Mouse (Mus musculus): ENCODE measurements at regions not wholly inside any gene's neighbourhood (a gene's known extent, or its start where the extent isn't known, plus 50 kb on each side); places are given as distances from the start of the nearest gene placed in this dataset.

DNA sequence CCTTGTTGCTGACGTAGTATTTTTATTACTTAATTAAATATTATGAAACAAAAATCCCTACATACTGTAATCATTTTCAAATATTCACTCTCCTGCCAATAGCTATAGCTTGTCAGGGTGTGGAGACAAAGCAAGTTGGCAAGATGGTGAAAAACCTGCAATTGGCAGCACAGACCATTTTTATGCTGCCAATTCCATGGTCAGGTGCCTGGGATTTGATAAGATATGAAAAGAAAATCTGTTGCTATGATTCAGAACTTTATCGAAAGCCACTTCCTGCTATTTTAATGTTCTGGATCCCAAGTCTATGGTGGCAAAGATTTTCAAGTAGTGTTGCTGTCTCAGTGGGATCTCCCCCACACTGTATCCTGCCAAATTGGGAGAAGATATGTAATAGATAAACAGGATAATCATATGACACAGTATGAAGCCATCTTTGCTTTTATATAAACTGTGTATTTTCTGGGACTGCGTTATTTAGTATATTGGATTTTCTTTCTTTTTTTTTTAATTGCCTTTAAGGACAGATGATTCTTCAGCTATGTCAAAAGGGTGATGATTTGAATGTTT, 165.3 kb upstream of the Lrrc3b start:
- in situ Hi-C loops (cut with MboI; ENCODE audit: low pct_unique_long_range_greater_than_20kb): no loop called here
- no peak for ATAC-seq
- no peaks in the 10 kb centered on the region for H3K27me3 ChIP-seq
- POLR2A ChIA-PET: no interaction called here
- no peak for TF ChIP-seq CTCF (IDR thresholded peaks at IDR 0.05)
- CTCF ChIA-PET: no interaction called here
- no peak for DNase-seq (ENCODE audit: low read depth, low spot score)

DNA sequence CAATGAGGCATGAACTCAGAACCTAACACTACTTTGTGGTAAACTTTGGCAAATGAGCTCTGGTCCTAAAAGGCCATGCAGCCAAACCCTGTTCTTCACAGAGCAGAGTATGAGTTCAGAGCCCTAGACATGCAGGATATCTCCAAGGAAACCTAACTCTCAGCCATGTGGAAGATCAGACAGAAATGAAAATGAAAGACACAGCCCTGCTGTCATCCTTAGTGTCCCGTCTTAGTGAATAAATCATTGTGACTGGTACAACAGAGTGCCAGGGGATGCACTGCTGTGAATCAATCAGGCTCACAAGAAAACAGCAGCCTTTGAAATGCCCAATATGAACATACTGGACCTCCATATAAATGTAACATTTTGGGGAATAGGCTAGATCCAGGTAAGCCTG, 171.4 kb upstream of the Lrrc3b start:
- ATAC-seq (no peak), DNase-seq (ENCODE audit: low read depth, low spot score) (no peak)
- TF ChIP-seq CTCF (IDR thresholded peaks at IDR 0.05): no peak
- in situ Hi-C loops (cut with MboI; ENCODE audit: low pct_unique_long_range_greater_than_20kb): no loop called here
- ChIA-PET CTCF (no interaction called here), POLR2A (no interaction called here)
- H3K27me3 ChIP-seq: no peaks in the 10 kb centered on the region

DNA sequence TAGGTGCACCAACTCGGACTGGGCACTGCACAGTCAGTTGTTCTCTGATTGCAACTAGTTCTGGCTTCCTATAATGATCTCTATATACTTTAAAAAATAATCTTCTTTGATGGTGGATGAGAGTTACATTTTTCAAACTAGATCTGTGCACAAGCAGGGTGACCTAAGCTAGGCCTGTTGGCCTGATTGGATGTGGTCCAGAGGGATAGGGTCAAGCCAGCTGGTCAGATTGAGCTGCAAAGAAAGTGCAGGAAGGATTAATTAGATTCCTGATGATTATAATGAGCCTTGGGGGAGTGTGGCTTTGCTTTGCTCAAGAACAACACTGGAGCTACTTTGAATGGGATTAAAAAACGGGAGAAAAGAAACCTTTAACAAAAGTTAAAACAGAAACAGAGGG, 195.8 kb upstream of the Lrrc3b start:
- in situ Hi-C loops (cut with MboI; ENCODE audit: low pct_unique_long_range_greater_than_20kb): no loop called here
- ATAC-seq: no peak
- H3K27me3 ChIP-seq: no peaks in the 10 kb centered on the region
- POLR2A ChIA-PET: no interaction called here
- CTCF ChIA-PET: no interaction called here
- TF ChIP-seq CTCF (IDR thresholded peaks at IDR 0.05): no peak
- no peak for DNase-seq (ENCODE audit: low read depth, low spot score)

- TF ChIP-seq CTCF (IDR thresholded peaks at IDR 0.05): no peak
- CTCF ChIA-PET: interaction anchor here (1.0 kb wide), 1 partner anchor 12 kb away, joined by 3 read pairs; no protein-coding TSS in a partner anchor
- DNase-seq (ENCODE audit: low read depth, low spot score) (no peak), ATAC-seq (no peak)
- in situ Hi-C loops (cut with MboI; ENCODE audit: low pct_unique_long_range_greater_than_20kb): no loop called here
- H3K27me3 ChIP-seq: no peaks in the 10 kb centered on the region
- POLR2A ChIA-PET: no interaction called here
These were observed 198.9 kb upstream of the Lrrc3b start for GRCm38 (mm10) chr14:15637681-15638080.

DNA sequence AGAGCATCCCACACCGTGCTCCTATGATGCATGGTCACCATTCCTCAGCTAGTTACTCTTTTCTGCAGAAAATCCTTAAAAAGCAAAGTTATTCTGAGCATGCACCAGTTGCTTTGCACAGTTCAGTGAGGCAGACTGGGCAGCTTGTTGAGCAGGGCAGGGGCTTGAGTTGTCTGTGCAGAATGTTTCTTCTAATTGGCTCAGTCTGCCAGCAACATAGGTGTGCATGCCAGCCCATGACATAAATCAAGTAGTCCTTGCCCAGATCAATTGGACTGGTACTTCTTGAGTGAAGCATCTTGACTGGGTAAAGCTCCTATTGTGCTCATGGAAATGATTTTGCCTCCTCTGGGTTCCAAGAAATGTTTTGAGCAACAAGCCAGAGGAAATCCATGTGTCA, 200.1 kb upstream of the Lrrc3b start:
- ATAC-seq (no peak), DNase-seq (ENCODE audit: low read depth, low spot score) (no peak)
- CTCF ChIA-PET: interaction anchor here (0.8 to 1.0 kb wide), 2 partner anchors 11 to 12 kb away, joined by 3 read pairs; no protein-coding TSS in a partner anchor
- H3K27me3 ChIP-seq: no peaks in the 10 kb centered on the region
- in situ Hi-C loops (cut with MboI; ENCODE audit: low pct_unique_long_range_greater_than_20kb): no loop called here
- POLR2A ChIA-PET: no interaction called here
- TF ChIP-seq CTCF (IDR thresholded peaks at IDR 0.05): no peak

- in situ Hi-C loops (cut with MboI; ENCODE audit: low pct_unique_long_range_greater_than_20kb): no loop called here
- DNase-seq (ENCODE audit: low read depth, low spot score) (no peak), ATAC-seq (no peak)
- no peaks in the 10 kb centered on the region for H3K27me3 ChIP-seq
- POLR2A ChIA-PET: no interaction called here
- CTCF ChIA-PET: no interaction called here
- TF ChIP-seq CTCF (IDR thresholded peaks at IDR 0.05): no peak
These were observed 222.1 kb upstream of the Lrrc3b start for GRCm38 (mm10) chr14:15660886-15661285.

GRCm38 (mm10) chr14:15672292-15672691, 233.5 kb upstream of the Lrrc3b start:
- POLR2A ChIA-PET: no interaction called here
- no peak for TF ChIP-seq CTCF (IDR thresholded peaks at IDR 0.05)
- ATAC-seq: no peak
- DNase-seq (ENCODE audit: low read depth, low spot score): no peak
- CTCF ChIA-PET: no interaction called here
- no peaks in the 10 kb centered on the region for H3K27me3 ChIP-seq
- in situ Hi-C loops (cut with MboI; ENCODE audit: low pct_unique_long_range_greater_than_20kb): no loop called here

- no peak for TF ChIP-seq CTCF (IDR thresholded peaks at IDR 0.05)
- in situ Hi-C loops (cut with MboI; ENCODE audit: low pct_unique_long_range_greater_than_20kb): no loop called here
- ATAC-seq (no peak), DNase-seq (ENCODE audit: low read depth, low spot score) (no peak)
- no peaks in the 10 kb centered on the region for H3K27me3 ChIP-seq
- ChIA-PET POLR2A (no interaction called here), CTCF (no interaction called here)
These were observed 238.4 kb upstream of the Lrrc3b start for GRCm38 (mm10) chr14:15677218-15677617.

GRCm38 (mm10) chr14:15679456-15679855, 240.7 kb upstream of the Lrrc3b start:
- ChIA-PET POLR2A (no interaction called here), CTCF (no interaction called here)
- TF ChIP-seq CTCF (IDR thresholded peaks at IDR 0.05): no peak
- ATAC-seq: no peak
- no peak for DNase-seq (ENCODE audit: low read depth, low spot score)
- in situ Hi-C loops (cut with MboI; ENCODE audit: low pct_unique_long_range_greater_than_20kb): no loop called here
- no peaks in the 10 kb centered on the region for H3K27me3 ChIP-seq

DNA sequence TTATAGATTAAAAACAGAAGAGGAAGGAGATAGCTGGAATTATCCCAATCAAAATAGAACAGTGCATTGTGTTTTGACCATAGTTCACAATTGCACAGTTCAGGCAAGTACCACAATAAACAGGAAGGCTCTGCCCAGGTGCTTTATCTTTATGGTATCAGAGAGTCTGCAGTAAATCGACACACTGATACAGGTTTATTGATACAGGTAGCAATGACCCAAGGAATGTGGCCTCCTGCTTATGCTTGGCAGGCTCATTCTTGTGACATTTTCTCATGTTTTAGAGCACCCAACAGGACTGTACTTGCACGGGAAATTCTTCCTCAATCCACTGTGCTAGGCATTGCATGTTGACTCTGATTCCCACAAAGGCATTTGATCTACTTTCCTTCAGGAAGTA, 259.2 kb upstream of the Lrrc3b start:
- H3K27me3 ChIP-seq: no peaks in the 10 kb centered on the region
- in situ Hi-C loops (cut with MboI; ENCODE audit: low pct_unique_long_range_greater_than_20kb): no loop called here
- DNase-seq (ENCODE audit: low read depth, low spot score) (no peak), ATAC-seq (no peak)
- POLR2A ChIA-PET: no interaction called here
- CTCF ChIA-PET: no interaction called here
- TF ChIP-seq CTCF (IDR thresholded peaks at IDR 0.05): no peak

- DNase-seq (ENCODE audit: low read depth, low spot score) (no peak), ATAC-seq (no peak)
- in situ Hi-C loops (cut with MboI; ENCODE audit: low pct_unique_long_range_greater_than_20kb): no loop called here
- H3K27me3 ChIP-seq: no peaks in the 10 kb centered on the region
- CTCF ChIA-PET: no interaction called here
- TF ChIP-seq CTCF (IDR thresholded peaks at IDR 0.05): no peak
- POLR2A ChIA-PET: no interaction called here
These were observed 259.8 kb upstream of the Lrrc3b start for GRCm38 (mm10) chr14:15698607-15699006.

GRCm38 (mm10) chr14:15722135-15722534, 283.3 kb upstream of the Lrrc3b start:
- in situ Hi-C loops (cut with MboI; ENCODE audit: low pct_unique_long_range_greater_than_20kb): no loop called here
- CTCF ChIA-PET: no interaction called here
- H3K27me3 ChIP-seq: no peaks in the 10 kb centered on the region
- ATAC-seq: no peak
- TF ChIP-seq CTCF (IDR thresholded peaks at IDR 0.05): no peak
- POLR2A ChIA-PET: no interaction called here
- no peak for DNase-seq (ENCODE audit: low read depth, low spot score)
